17 mouse cellular contexts compared by ENCODE assay signal in genomic region chr2:27123121-27123520, GRCm38 (mm10). TPM values are rescaled to one million over a fixed set of nuclear protein-coding genes. Genes with fewer than 3 reads are reported as not detected.
DNase-seq lines count a peak whose midpoint lies in the region; TF ChIP-seq lines count a peak whose summit lies in the region.
"Had no signal": no experiment of that assay in that cellular context is flagged by ENCODE, and none has a peak within 500 bp of the region (broad histone marks: within the 10 kb centered on the region; RNA-seq: fewer than 3 reads in every experiment).

No protein-coding gene starts in this region.

- 91% methylated on average over 4 of the region's 4 CpGs for WGBS in limb, embryonic 10.5 days

- intact Hi-C loops in left cerebral cortex, postnatal 4 days (cut with DNase I): no loop called here

- peaks cover 4% of the 10 kb centered on the region; the same call in 1 of the 2 replicates for H3K4me1 ChIP-seq in cortical plate, adult 2 months (ENCODE audit: control insufficient read depth, insufficient read depth, low read length)
- peaks cover 73% of the 10 kb centered on the region for H3K4me1 ChIP-seq in limb, embryonic 10.5 days

- TF ChIP-seq CTCF in layer of hippocampus, adult 2 months (conservative IDR thresholded peaks at IDR 0.05): peak; percentile 54
- TF ChIP-seq CTCF in cortical plate, adult 2 months (IDR thresholded peaks at IDR 0.05; ENCODE audit: extremely low read depth, insufficient read depth, low read length): 0 out of 2 replicates have a peak, but pooled peaks have one; percentile 8

- peaks cover 10% of the 10 kb centered on the region; the same call in 1 of the 2 replicates for H3K27me3 ChIP-seq in limb, embryonic 10.5 days (ENCODE audit: low read depth, poor library complexity, severe bottlenecking)

- no peaks in the 10 kb centered on the region for H3K9me3 ChIP-seq in limb, embryonic 10.5 days (replicated peaks)
- H3K9me3 ChIP-seq: liver, embryonic 12.5 days had no signal

- H3K27ac ChIP-seq in layer of hippocampus, adult 2 months: peak overlapping the region; percentile 6; the same call in 1 of the 2 replicates
- no peak overlapping the region for H3K27ac ChIP-seq in cortical plate, adult 2 months (ENCODE audit: insufficient read depth, low read length)
- H3K27ac ChIP-seq in limb, embryonic 10.5 days: peak overlapping the region; percentile 88
- H3K27ac ChIP-seq: liver, embryonic 12.5 days had no signal

- TF ChIP-seq POLR2A in cortical plate, adult 2 months (IDR thresholded peaks at IDR 0.05; ENCODE audit: extremely low read depth, insufficient read depth, low read length): no peak

- DNase-seq in layer of hippocampus, adult 2 months (ENCODE audit: low spot score in 2 of 2): no peak
- DNase-seq in layer of hippocampus, adult 9-10 months (ENCODE audit: low spot score): no peak
- DNase-seq in limb, embryonic 10.5 days (ENCODE audit: low spot score): no peak
- peak; percentile 74 for DNase-seq in thymus, postnatal 14 days
- no peak for DNase-seq in left cerebral cortex, postnatal 4 days
- DNase-seq in embryo, embryonic 11 days: no peak
- DNase-seq: adrenal gland, postnatal 10 days; cerebellum, adult 8-10 months; gastrocnemius, postnatal 10 days; heart, postnatal 14 days; kidney, adult 11 months; lung, postnatal 10 days had no signal

- no peaks in the 10 kb centered on the region for H3K36me3 ChIP-seq in limb, embryonic 10.5 days
- H3K36me3 ChIP-seq: liver, embryonic 12.5 days had no signal

- no peak overlapping the region for H3K4me3 ChIP-seq in layer of hippocampus, adult 2 months
- H3K4me3 ChIP-seq in cortical plate, adult 2 months (ENCODE audit: insufficient read depth, low read length): no peak overlapping the region
- no peak overlapping the region for H3K4me3 ChIP-seq in limb, embryonic 10.5 days
- H3K4me3 ChIP-seq: liver, embryonic 12.5 days had no signal

RNA-seq across cellular contexts. Expression of gene Fam163b, which starts 19.2 kb away (rescaled TPM):
- total RNA-seq in layer of hippocampus, adult 2 months (2021): 100 to 1,000 TPM; 132 to 144 TPM
- polyA plus RNA-seq in cortical plate, adult 2 months (2012; rRNA removed): 129 and 142 TPM in 2 replicates
- polyA plus RNA-seq in limb, embryonic 10.5 days (2016; fragmentation: Nextera tagmentation; extraction: Ambion mirVana): 0.48 and 0.79 TPM in 2 replicates
- 10 to 100 TPM; 55.8 to 61.9 TPM for total RNA-seq in left cerebral cortex, postnatal 4 days (2021)
- total RNA-seq: neutrophil, adult 5-6 weeks had no signal
- polyA plus RNA-seq: stomach, embryonic 14.5 days had no signal

RNA-seq across cellular contexts. Expression of gene Dbh, which starts 41.9 kb away (rescaled TPM):
- 1 to 10 TPM in 1 of 2 experiments, under 1 TPM in 1; 0.46 to 1.4 TPM for total RNA-seq in layer of hippocampus, adult 2 months (2021)
- polyA plus RNA-seq in cortical plate, adult 2 months (2012; rRNA removed): 0.23 and 0.31 TPM in 2 replicates
- not detected in 2 replicates for polyA plus RNA-seq in limb, embryonic 10.5 days (2016; fragmentation: Nextera tagmentation; extraction: Ambion mirVana)
- total RNA-seq in left cerebral cortex, postnatal 4 days (2021): under 1 TPM; 0.30 to 0.58 TPM
- total RNA-seq: neutrophil, adult 5-6 weeks had no signal

RNA-seq across cellular contexts. Expression of gene Adamtsl2, which starts 43.9 kb away (rescaled TPM):
- total RNA-seq in layer of hippocampus, adult 2 months (2021): 10 to 100 TPM; 12.8 to 18.1 TPM
- polyA plus RNA-seq in cortical plate, adult 2 months (2012; rRNA removed): 32.0 and 36.7 TPM in 2 replicates
- polyA plus RNA-seq in limb, embryonic 10.5 days (2016; fragmentation: Nextera tagmentation; extraction: Ambion mirVana): 3.5 and 9.1 TPM in 2 replicates
- 10 to 100 TPM; 23.8 to 25.1 TPM for total RNA-seq in left cerebral cortex, postnatal 4 days (2021)
- total RNA-seq: neutrophil, adult 5-6 weeks had no signal

RNA-seq across cellular contexts. Expression of gene Mymk, which starts 51.1 kb away (rescaled TPM):
- under 1 TPM; 0.51 to 0.71 TPM for total RNA-seq in layer of hippocampus, adult 2 months (2021)
- polyA plus RNA-seq in cortical plate, adult 2 months (2012; rRNA removed): 0.51 and 0.69 TPM in 2 replicates
- 0.16 and 1.5 TPM in 2 replicates for polyA plus RNA-seq in limb, embryonic 10.5 days (2016; fragmentation: Nextera tagmentation; extraction: Ambion mirVana)
- under 1 TPM in 1 of 2 experiments, not detected in 1; 0.42 TPM for total RNA-seq in left cerebral cortex, postnatal 4 days (2021)
- total RNA-seq: heart, postnatal 14 days; neutrophil, adult 5-6 weeks had no signal
- polyA plus RNA-seq: small intestine, adult 2 months; stomach, embryonic 14.5 days had no signal
